Mouse (Mus musculus) bone marrow, adult 2 months (tissue): ENCODE data around the gene Fam155a.

Experiments
- CTCF ChIP-seq: fragments of 200-500 bp; IDR thresholded peaks from 2 replicates; pipeline ENCODE4 v1.5.1; 2011; ENCODE audit warnings: low read length, control low read depth; ENCODE audit not compliant: control insufficient read depth, insufficient read depth
- POLR2A ChIP-seq: fragments of 200-500 bp; IDR thresholded peaks from 2 replicates; pipeline ENCODE4 v1.6.1; 2011; ENCODE audit warnings: low read depth, mild to moderate bottlenecking, control low read depth, low read length, borderline replicate concordance; ENCODE audit not compliant: control insufficient read depth

- no peak for TF ChIP-seq CTCF
- TF ChIP-seq POLR2A, result no peak
Measured at GRCm38 (mm10) chr8:9188616-9189015, 582.3 kb downstream of the Fam155a start.
